Mouse (Mus musculus) limb, embryonic 11.5 days (tissue): ENCODE measurements around the gene Rbck1. TPM values are rescaled to one million over a fixed set of nuclear protein-coding genes. Genes with fewer than 3 reads are reported as not detected.
"Not testable (repeated sequence)": the region's sequence is repeated elsewhere in the genome, so short reads cannot be mapped to it uniquely, and the experiment has no call there.

Experiments used
- ATAC-seq: fragments of 200-750 bp; cut with Nextera tagmentation; 2 replicates; pipeline ENCODE4 v1.8.0; 2017; ENCODE audit warnings: low read depth; ENCODE audit not compliant: insufficient number of reproducible peaks, low FRiP score, low TSS enrichment
- DNase-seq: peaks from one replicate; pipeline ENCODE4 v3.0.0-alpha.2; 2015; ENCODE audit warnings: low spot score
- H3K27ac ChIP-seq: fragments of 300-500 bp; sonication (generic); replicated peaks from 2 replicates; pipeline ENCODE4 v1.5.1; 2014; ENCODE audit warnings: low read depth, mild to moderate bottlenecking, low read length
- H3K27me3 ChIP-seq: fragments of 300-500 bp; sonication (generic); 2 replicates; pipeline ENCODE4 v1.6.1; 2014; ENCODE audit warnings: mild to moderate bottlenecking, low read length, mixed read lengths; ENCODE audit not compliant: control insufficient read depth, insufficient read depth
- H3K36me3 ChIP-seq: fragments of 300-500 bp; sonication (generic); 2 replicates; pipeline ENCODE4 v1.6.1; 2014; ENCODE audit warnings: mild to moderate bottlenecking, low read length, moderate library complexity, mixed read lengths; ENCODE audit not compliant: control insufficient read depth, insufficient read depth
- H3K4me1 ChIP-seq: fragments of 300-500 bp; sonication (generic); 2 replicates; pipeline ENCODE4 v1.6.1; 2014; ENCODE audit warnings: low read length, mixed read lengths; ENCODE audit not compliant: control insufficient read depth, insufficient read depth
- H3K4me2 ChIP-seq: fragments of 300-500 bp; sonication (generic); 2 replicates; pipeline ENCODE4 v1.6.1; 2014; ENCODE audit warnings: low read depth, mild to moderate bottlenecking, moderate library complexity; ENCODE audit not compliant: severe bottlenecking
- H3K4me3 ChIP-seq: fragments of 300-500 bp; sonication (generic); 2 replicates; pipeline ENCODE4 v1.5.1; 2014; ENCODE audit warnings: low read depth, low read length
- H3K9ac ChIP-seq: fragments of 300-500 bp; sonication (generic); 2 replicates; pipeline ENCODE4 v1.6.1; 2014; ENCODE audit warnings: mild to moderate bottlenecking, low read length
- H3K9me3 ChIP-seq: fragments of 300-500 bp; sonication (generic); 2 replicates; pipeline ENCODE4 v1.6.1; 2016; ENCODE audit warnings: low read length; ENCODE audit not compliant: control insufficient read depth
- WGBS: fragments of 180-500 bp; shearing (Covaris S2); extraction: QIAGEN DNeasy Blood & Tissue Kit; methylation state at CpG from one replicate; pipeline ENCODE4 v1.1.7; 2014; 5-methylcytosine and 5-hydroxymethylcytosine counted together
- polyA plus RNA-seq: library from polyadenylated mRNA; unstranded; fragments of >200 nt; fragmentation: Nextera tagmentation; extraction: Ambion mirVana; gene quantifications from 2 replicates; pipeline ENCODE4 v1.2.1, GENCODE M21; 2014

The Rbck1 gene
- polyA plus RNA-seq, 1 experiment from 2014 or later, result 66.6 TPM

GRCm38 (mm10) chr2:152303781-152304180, 28.7 kb downstream of the Rbck1 start:
- H3K4me2 ChIP-seq, result no peak overlapping the region
- no peaks in the 10 kb centered on the region for H3K9me3 ChIP-seq
- H3K27me3 ChIP-seq, result no peaks in the 10 kb centered on the region
- no peak overlapping the region for H3K27ac ChIP-seq
- H3K36me3 ChIP-seq, result peaks cover 27% of the 10 kb centered on the region; the same call in 1 of the 2 replicates
- no peak overlapping the region for H3K9ac ChIP-seq
- ATAC-seq (no peak), DNase-seq (no peak)
- no peaks in the 10 kb centered on the region for H3K4me1 ChIP-seq
- WGBS, result 53% methylated on average over 5 of the region's 5 CpGs
- H3K4me3 ChIP-seq, result no peak overlapping the region

DNA sequence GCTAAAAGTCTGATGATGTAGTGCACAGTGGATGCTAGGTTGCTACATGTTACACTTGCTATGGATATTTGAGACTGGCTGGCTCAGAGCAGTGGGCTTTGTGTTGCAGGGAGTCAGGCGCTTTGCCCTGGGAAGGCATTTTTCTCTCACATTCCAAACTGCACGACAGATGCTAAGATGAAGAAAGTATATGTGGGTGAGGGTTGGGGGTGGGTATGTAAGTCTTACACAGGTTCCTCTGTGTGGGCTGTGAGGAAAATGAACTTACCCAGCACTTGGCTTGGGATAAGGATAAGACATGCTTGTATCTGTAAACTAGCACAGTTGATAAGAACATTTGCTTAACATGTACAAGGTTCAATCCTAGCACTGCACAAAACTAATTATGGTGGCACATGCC, 29.6 kb downstream of the Rbck1 start:
- no peak overlapping the region for H3K27ac ChIP-seq
- H3K4me2 ChIP-seq, result no peak overlapping the region
- H3K9me3 ChIP-seq, result no peaks in the 10 kb centered on the region
- ATAC-seq (no peak), DNase-seq (no peak)
- H3K4me1 ChIP-seq, result no peaks in the 10 kb centered on the region
- H3K9ac ChIP-seq, result no peak overlapping the region
- 84% methylated on average over 2 of the region's 2 CpGs for WGBS
- H3K4me3 ChIP-seq, result no peak overlapping the region
- H3K27me3 ChIP-seq, result no peaks in the 10 kb centered on the region
- peaks cover 20% of the 10 kb centered on the region; the same call in 1 of the 2 replicates for H3K36me3 ChIP-seq

DNA sequence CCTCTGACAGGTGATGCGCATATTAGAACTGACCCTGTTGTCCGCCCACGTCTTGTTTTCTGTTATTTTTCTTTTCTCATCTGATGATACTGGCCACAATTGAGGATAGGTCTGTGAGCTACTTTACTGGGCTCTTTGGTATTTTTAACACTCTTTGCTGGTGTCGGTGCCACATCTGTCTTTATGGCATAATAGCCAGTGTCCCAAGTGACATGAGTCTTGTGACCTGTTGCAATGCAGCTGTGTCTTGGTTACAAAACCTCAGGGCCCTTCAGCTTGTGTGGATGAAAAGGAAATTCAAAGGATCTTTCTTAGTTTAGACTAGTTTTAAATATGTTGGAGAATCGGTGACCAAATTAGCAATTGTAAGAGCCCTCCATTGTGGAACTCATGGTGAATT, 37.9 kb downstream of the Rbck1 start:
- Histone ChIP-seq H3K9me3 (no peaks in the 10 kb centered on the region), H3K36me3 (no peaks in the 10 kb centered on the region), H3K4me1 (peaks cover 8% of the 10 kb centered on the region), H3K27ac (no peak overlapping the region), H3K27me3 (no peaks in the 10 kb centered on the region), H3K4me2 (peak overlapping the region; percentile 62), H3K9ac (peak overlapping the region; percentile 78; the same call in 1 of the 2 replicates), H3K4me3 (peak overlapping the region; percentile 66)
- DNase-seq (no peak), ATAC-seq (no peak)
- 38% methylated on average over 5 of the region's 5 CpGs for WGBS

- Histone ChIP-seq H3K4me2 (peak within 1 kb of the TSS; percentile 62), H3K9me3 (no peaks in the 10 kb centered on the region), H3K27ac (0 out of 2 replicates have a peak within 1 kb of the TSS, but pooled peaks have one; percentile 23), H3K4me1 (peaks cover 8% of the 10 kb centered on the region), H3K27me3 (no peaks in the 10 kb centered on the region), H3K36me3 (no peaks in the 10 kb centered on the region), H3K4me3 (peak within 1 kb of the TSS; percentile 66), H3K9ac (peak within 1 kb of the TSS; percentile 78)
- DNase-seq, result peak; percentile 90
- WGBS, result under 1% methylated on average over 70 of the region's 70 CpGs
- ATAC-seq, result peak; percentile 97
Observed at GRCm38 (mm10) chr2:152293727-152294475, 38.6 kb downstream of the Rbck1 start, which contains the start of gene Tbc1d20. Tbc1d20 (plus strand) TSS chr2:152293828.

GRCm38 (mm10) chr2:152293179-152293726, 39.2 kb downstream of the Rbck1 start:
- Histone ChIP-seq H3K4me3 (peak overlapping the region; percentile 66), H3K4me1 (peaks cover 8% of the 10 kb centered on the region), H3K36me3 (no peaks in the 10 kb centered on the region), H3K27ac (no peak overlapping the region), H3K4me2 (peak overlapping the region; percentile 62), H3K9me3 (no peaks in the 10 kb centered on the region), H3K27me3 (no peaks in the 10 kb centered on the region), H3K9ac (peak overlapping the region; percentile 9; the same call in 1 of the 2 replicates)
- ATAC-seq, result peak; percentile 75
- DNase-seq, result no peak
- 2% methylated on average over 15 of the region's 15 CpGs for WGBS

DNA sequence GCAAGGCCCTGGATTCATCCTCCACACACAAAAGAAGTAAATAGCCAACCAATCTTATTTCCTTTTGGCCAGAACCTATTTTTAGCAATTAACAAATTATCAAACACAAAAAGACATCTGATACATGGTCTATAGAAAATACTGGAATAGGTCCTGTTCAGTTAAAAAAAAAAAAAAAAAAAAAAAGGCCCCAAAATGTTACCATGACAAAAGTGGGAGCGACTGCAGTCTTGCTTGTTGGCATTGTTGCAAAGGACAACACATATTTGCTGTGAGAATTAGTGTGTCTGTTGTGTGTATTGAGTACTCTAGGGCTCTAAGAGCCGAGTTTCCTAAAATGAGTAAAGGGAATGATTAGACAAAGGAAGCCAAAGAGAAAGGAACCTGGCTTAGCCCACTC, 40.0 kb downstream of the Rbck1 start:
- no peak overlapping the region for H3K27ac ChIP-seq
- WGBS, result 60% methylated on average over 2 of the region's 2 CpGs
- ATAC-seq (no peak), DNase-seq (no peak)
- no peaks in the 10 kb centered on the region for H3K36me3 ChIP-seq
- no peak overlapping the region for H3K4me3 ChIP-seq
- H3K9me3 ChIP-seq, result no peaks in the 10 kb centered on the region
- no peaks in the 10 kb centered on the region for H3K27me3 ChIP-seq
- no peak overlapping the region for H3K4me2 ChIP-seq
- peaks cover 8% of the 10 kb centered on the region for H3K4me1 ChIP-seq
- no peak overlapping the region for H3K9ac ChIP-seq

- not testable (repeated sequence) for H3K4me3 ChIP-seq, H3K4me1 ChIP-seq, H3K36me3 ChIP-seq, H3K27me3 ChIP-seq, H3K9me3 ChIP-seq, DNase-seq, H3K9ac ChIP-seq, ATAC-seq, H3K4me2 ChIP-seq, H3K27ac ChIP-seq
- 83% methylated on average over 1 of the region's 2 CpGs for WGBS
Observed at GRCm38 (mm10) chr2:152289623-152290022, 42.8 kb downstream of the Rbck1 start.

- no peak overlapping the region for H3K9ac ChIP-seq
- H3K27ac ChIP-seq, result no peak overlapping the region
- ATAC-seq (no peak), DNase-seq (no peak)
- no peaks in the 10 kb centered on the region for H3K9me3 ChIP-seq
- H3K27me3 ChIP-seq, result no peaks in the 10 kb centered on the region
- H3K4me2 ChIP-seq, result no peak overlapping the region
- no peak overlapping the region for H3K4me3 ChIP-seq
- peaks cover 2% of the 10 kb centered on the region; the same call in 1 of the 2 replicates for H3K36me3 ChIP-seq
- WGBS, result 83% methylated on average over 8 of the region's 8 CpGs
- H3K4me1 ChIP-seq, result no peaks in the 10 kb centered on the region
Observed at GRCm38 (mm10) chr2:152288046-152288445, 44.4 kb downstream of the Rbck1 start.
